Mouse (Mus musculus): ENCODE data around the gene Rab40c. TPM values are rescaled to one million over a fixed set of nuclear protein-coding genes. Genes with fewer than 3 reads are reported as not detected.

The Rab40c gene
- polyA plus RNA-seq, 1 experiment from 2014 or later, result 25.1 TPM

GRCm38 (mm10) chr17:25942597-25943151, 23.1 kb upstream of the Rab40c start:
- peaks cover 10% of the 10 kb centered on the region; the same call in 1 of the 2 replicates for H3K4me1 ChIP-seq (ENCODE audit: control insufficient read depth, insufficient read depth, low read length)
- no peak overlapping the region for H3K4me2 ChIP-seq (ENCODE audit: low read depth, low read length)
- no peak overlapping the region for H3K4me3 ChIP-seq (ENCODE audit: low read depth, low read length)
- 90% methylated on average over 2 of the region's 2 CpGs for WGBS
- H3K9me3 ChIP-seq (ENCODE audit: control insufficient read depth, low read length), result no peaks in the 10 kb centered on the region
- no peak overlapping the region for H3K27ac ChIP-seq (ENCODE audit: low read depth, low read length)
- ATAC-seq (ENCODE audit: low read depth), result no peak
- no peaks in the 10 kb centered on the region for H3K36me3 ChIP-seq (ENCODE audit: control insufficient read depth, insufficient read depth, low read length)
- no peak overlapping the region for H3K9ac ChIP-seq (replicated peaks; ENCODE audit: low read depth, low read length)
- no peaks in the 10 kb centered on the region for H3K27me3 ChIP-seq (ENCODE audit: control insufficient read depth, insufficient read depth, low read length)

- H3K27ac ChIP-seq (ENCODE audit: low read depth, low read length), result peak overlapping the region; percentile 80
- WGBS, result 3% methylated on average over 54 of the region's 54 CpGs
- H3K9me3 ChIP-seq (ENCODE audit: control insufficient read depth, low read length), result no peaks in the 10 kb centered on the region
- no peaks in the 10 kb centered on the region for H3K27me3 ChIP-seq (ENCODE audit: control insufficient read depth, insufficient read depth, low read length)
- H3K36me3 ChIP-seq (ENCODE audit: control insufficient read depth, insufficient read depth, low read length), result peaks cover 4% of the 10 kb centered on the region; the same call in 1 of the 2 replicates
- H3K4me2 ChIP-seq (ENCODE audit: low read depth, low read length), result peak overlapping the region; percentile 81
- H3K9ac ChIP-seq (replicated peaks; ENCODE audit: low read depth, low read length), result peak overlapping the region; percentile 96
- peak; percentile 76 for ATAC-seq (ENCODE audit: low read depth)
- peak overlapping the region; percentile 84 for H3K4me3 ChIP-seq (ENCODE audit: low read depth, low read length)
- peaks cover 10% of the 10 kb centered on the region; the same call in 1 of the 2 replicates for H3K4me1 ChIP-seq (ENCODE audit: control insufficient read depth, insufficient read depth, low read length)
These were observed 22.1 kb upstream of the Rab40c start for GRCm38 (mm10) chr17:25941511-25942241.

GRCm38 (mm10) chr17:25934526-25934925, 15.0 kb upstream of the Rab40c start:
- Histone ChIP-seq H3K4me3 (ENCODE audit: low read depth, low read length) (no peak overlapping the region), H3K4me2 (ENCODE audit: low read depth, low read length) (no peak overlapping the region), H3K36me3 (ENCODE audit: control insufficient read depth, insufficient read depth, low read length) (peaks cover 44% of the 10 kb centered on the region), H3K9ac (replicated peaks; ENCODE audit: low read depth, low read length) (no peak overlapping the region), H3K4me1 (ENCODE audit: control insufficient read depth, insufficient read depth, low read length) (no peaks in the 10 kb centered on the region), H3K27ac (ENCODE audit: low read depth, low read length) (no peak overlapping the region), H3K27me3 (ENCODE audit: control insufficient read depth, insufficient read depth, low read length) (no peaks in the 10 kb centered on the region), H3K9me3 (ENCODE audit: control insufficient read depth, low read length) (no peaks in the 10 kb centered on the region)
- WGBS, result 80% methylated on average over 1 of the region's 1 CpGs
- no peak for ATAC-seq (ENCODE audit: low read depth)

- H3K27me3 ChIP-seq (ENCODE audit: control insufficient read depth, insufficient read depth, low read length), result no peaks in the 10 kb centered on the region
- no peaks in the 10 kb centered on the region for H3K9me3 ChIP-seq (ENCODE audit: control insufficient read depth, low read length)
- H3K4me3 ChIP-seq (ENCODE audit: low read depth, low read length), result no peak overlapping the region
- H3K4me1 ChIP-seq (ENCODE audit: control insufficient read depth, insufficient read depth, low read length), result no peaks in the 10 kb centered on the region
- 85% methylated on average over 2 of the region's 2 CpGs for WGBS
- H3K27ac ChIP-seq (ENCODE audit: low read depth, low read length), result no peak overlapping the region
- no peak overlapping the region for H3K9ac ChIP-seq (replicated peaks; ENCODE audit: low read depth, low read length)
- H3K36me3 ChIP-seq (ENCODE audit: control insufficient read depth, insufficient read depth, low read length), result peaks cover 15% of the 10 kb centered on the region
- H3K4me2 ChIP-seq (ENCODE audit: low read depth, low read length), result no peak overlapping the region
- ATAC-seq (ENCODE audit: low read depth), result no peak
These were observed 5.8 kb upstream of the Rab40c start for GRCm38 (mm10) chr17:25925348-25925747.

GRCm38 (mm10) chr17:25922120-25922519, 2.6 kb upstream of the Rab40c start:
- WGBS, result 70% methylated on average over 5 of the region's 5 CpGs
- no peak overlapping the region for H3K9ac ChIP-seq (replicated peaks; ENCODE audit: low read depth, low read length)
- ATAC-seq (ENCODE audit: low read depth), result no peak
- H3K4me1 ChIP-seq (ENCODE audit: control insufficient read depth, insufficient read depth, low read length), result peaks cover 16% of the 10 kb centered on the region
- no peak overlapping the region for H3K4me3 ChIP-seq (ENCODE audit: low read depth, low read length)
- H3K9me3 ChIP-seq (ENCODE audit: control insufficient read depth, low read length), result no peaks in the 10 kb centered on the region
- peaks cover 5% of the 10 kb centered on the region; the same call in 1 of the 2 replicates for H3K36me3 ChIP-seq (ENCODE audit: control insufficient read depth, insufficient read depth, low read length)
- no peaks in the 10 kb centered on the region for H3K27me3 ChIP-seq (ENCODE audit: control insufficient read depth, insufficient read depth, low read length)
- no peak overlapping the region for H3K27ac ChIP-seq (ENCODE audit: low read depth, low read length)
- no peak overlapping the region for H3K4me2 ChIP-seq (ENCODE audit: low read depth, low read length)

- under 1% methylated on average over 33 of the region's 40 CpGs for WGBS
- H3K36me3 ChIP-seq (ENCODE audit: control insufficient read depth, insufficient read depth, low read length), result no peaks in the 10 kb centered on the region
- peak; percentile 98 for ATAC-seq (ENCODE audit: low read depth)
- H3K27ac ChIP-seq (ENCODE audit: low read depth, low read length), result peak overlapping the region; percentile 93
- H3K4me3 ChIP-seq (ENCODE audit: low read depth, low read length), result peak overlapping the region; percentile 96
- H3K4me2 ChIP-seq (ENCODE audit: low read depth, low read length), result peak overlapping the region; percentile 65
- H3K9me3 ChIP-seq (ENCODE audit: control insufficient read depth, low read length), result no peaks in the 10 kb centered on the region
- H3K4me1 ChIP-seq (ENCODE audit: control insufficient read depth, insufficient read depth, low read length), result peaks cover 16% of the 10 kb centered on the region
- no peaks in the 10 kb centered on the region for H3K27me3 ChIP-seq (ENCODE audit: control insufficient read depth, insufficient read depth, low read length)
- H3K9ac ChIP-seq (replicated peaks; ENCODE audit: low read depth, low read length), result peak overlapping the region; percentile 86
These were observed 487 bp upstream of the Rab40c start for GRCm38 (mm10) chr17:25919786-25920642.

GRCm38 (mm10) chr17:25918037-25918750, 1.3 kb downstream of the Rab40c start:
- ATAC-seq (ENCODE audit: low read depth), result no peak
- Histone ChIP-seq H3K4me2 (ENCODE audit: low read depth, low read length) (peak overlapping the region; percentile 84), H3K4me1 (ENCODE audit: control insufficient read depth, insufficient read depth, low read length) (peaks cover 16% of the 10 kb centered on the region), H3K4me3 (ENCODE audit: low read depth, low read length) (peak overlapping the region; percentile 96), H3K27ac (ENCODE audit: low read depth, low read length) (no peak overlapping the region), H3K9me3 (ENCODE audit: control insufficient read depth, low read length) (no peaks in the 10 kb centered on the region), H3K9ac (replicated peaks; ENCODE audit: low read depth, low read length) (peak overlapping the region; percentile 86), H3K27me3 (ENCODE audit: control insufficient read depth, insufficient read depth, low read length) (no peaks in the 10 kb centered on the region), H3K36me3 (ENCODE audit: control insufficient read depth, insufficient read depth, low read length) (no peaks in the 10 kb centered on the region)
- 87% methylated on average over 9 of the region's 9 CpGs for WGBS

GRCm38 (mm10) chr17:25916931-25917647, 2.4 kb downstream of the Rab40c start:
- no peak for ATAC-seq (ENCODE audit: low read depth)
- Histone ChIP-seq H3K36me3 (ENCODE audit: control insufficient read depth, insufficient read depth, low read length) (no peaks in the 10 kb centered on the region), H3K27ac (ENCODE audit: low read depth, low read length) (no peak overlapping the region), H3K9me3 (ENCODE audit: control insufficient read depth, low read length) (no peaks in the 10 kb centered on the region), H3K9ac (replicated peaks; ENCODE audit: low read depth, low read length) (no peak overlapping the region), H3K4me1 (ENCODE audit: control insufficient read depth, insufficient read depth, low read length) (peaks cover 16% of the 10 kb centered on the region), H3K4me2 (ENCODE audit: low read depth, low read length) (no peak overlapping the region), H3K4me3 (ENCODE audit: low read depth, low read length) (no peak overlapping the region), H3K27me3 (ENCODE audit: control insufficient read depth, insufficient read depth, low read length) (no peaks in the 10 kb centered on the region)
- WGBS, result 80% methylated on average over 8 of the region's 8 CpGs
